Mouse (Mus musculus) CD4-positive helper T cell, adult 2 months (primary cell): Measurements from ENCODE around the gene Tomm40.
"Not testable (repeated sequence)": the region's sequence is repeated elsewhere in the genome, so short reads cannot be mapped to it uniquely, and the experiment has no call there.

ENCODE experiments used
- DNase-seq: peaks from one replicate; pipeline ENCODE4 v3.0.0-alpha.2; 2012; ENCODE audit warnings: low read depth, missing footprints, low spot score

Gene Tomm40

DNA sequence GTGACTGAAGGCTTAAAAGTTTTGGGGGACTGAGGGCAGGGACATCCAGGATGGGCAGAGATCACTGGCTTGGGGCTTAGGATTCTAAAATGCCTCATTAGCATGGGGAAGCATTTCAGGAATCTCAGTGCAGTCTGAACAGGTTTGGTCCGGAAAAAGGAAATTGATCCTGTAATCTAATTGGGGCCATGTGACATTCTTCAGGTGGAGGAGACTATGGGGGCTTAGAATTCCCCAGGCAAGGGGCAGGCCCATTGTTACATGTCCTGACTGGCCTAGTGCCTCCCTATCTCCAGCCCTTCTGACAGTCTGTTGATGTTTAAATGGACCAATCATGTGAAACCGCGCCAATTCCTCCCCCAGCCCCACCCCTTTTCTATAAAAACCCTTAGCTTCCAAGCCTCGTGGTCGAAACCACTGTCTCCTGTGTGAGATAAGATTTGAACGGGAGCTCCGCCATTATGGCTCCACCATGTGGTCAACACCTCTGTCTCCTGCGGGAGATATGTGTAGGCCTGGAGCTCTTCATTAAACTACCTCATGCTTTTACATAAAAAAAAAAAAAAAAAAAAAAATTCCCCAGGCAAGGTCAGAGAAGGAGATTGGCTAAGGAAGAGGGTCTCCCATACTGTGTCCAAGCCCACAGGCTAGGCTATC lies 28.2 kb downstream of the Tomm40 start:
- DNase-seq = not testable (repeated sequence)

DNA sequence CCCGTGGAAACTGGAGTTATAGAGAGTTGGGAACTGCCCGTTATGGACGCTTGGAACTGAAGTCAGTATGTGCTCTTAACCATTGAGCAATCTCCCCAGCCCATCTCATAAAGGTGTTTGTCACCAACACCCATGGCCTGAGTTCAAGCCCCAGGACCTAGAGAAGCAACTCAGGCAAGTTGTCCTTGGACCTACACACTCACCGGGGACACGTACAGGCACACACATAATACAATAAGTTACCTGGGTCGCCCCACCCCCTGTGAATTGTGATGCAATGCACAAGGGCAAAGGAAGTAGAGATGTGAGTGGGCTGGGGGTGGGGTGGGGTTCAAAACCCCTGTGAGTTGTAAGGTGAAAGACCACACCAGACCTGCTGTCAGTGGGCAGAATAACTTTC lies 28.7 kb downstream of the Tomm40 start:
- DNase-seq = no peak

DNA sequence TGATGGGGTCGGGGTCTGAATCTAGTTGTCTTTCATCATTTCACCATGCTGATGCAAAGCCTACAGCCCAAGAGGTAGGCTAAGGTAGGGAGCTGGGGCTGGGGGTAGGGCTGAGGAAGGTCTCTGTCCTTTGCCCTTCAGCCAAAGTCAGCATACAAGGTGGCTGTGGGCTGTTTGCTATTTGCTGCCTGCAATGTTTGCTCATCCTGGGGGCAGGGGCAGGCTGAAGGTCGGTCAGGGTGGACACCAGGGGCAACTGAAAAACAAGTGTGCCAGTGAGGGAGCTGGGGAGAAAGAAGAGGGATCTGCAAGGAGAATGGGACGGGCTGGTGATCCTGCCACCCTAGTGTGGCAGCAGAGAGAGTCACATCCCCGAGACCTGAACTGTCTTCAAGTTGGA lies 29.9 kb downstream of the Tomm40 start:
- DNase-seq = no peak

DNA sequence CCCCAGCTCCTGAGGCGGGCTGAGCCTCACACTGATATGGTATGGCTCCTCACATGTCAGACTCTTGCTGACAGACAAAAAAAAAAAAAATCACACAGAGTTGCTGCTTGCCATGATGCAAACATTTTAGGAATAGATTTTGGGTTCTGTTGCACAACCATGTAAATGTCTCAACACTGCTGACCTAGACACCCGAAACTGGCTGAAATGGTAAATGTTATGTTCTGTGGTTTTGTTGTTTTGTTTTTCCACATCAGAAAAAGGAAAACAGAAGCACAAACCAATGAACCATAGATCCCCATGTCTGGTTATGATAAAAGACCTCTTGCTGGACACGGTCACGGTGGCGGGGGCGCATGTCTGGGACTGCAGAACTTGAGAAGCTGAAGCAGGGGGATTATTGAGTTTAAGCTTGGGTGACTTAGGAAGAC lies 31.5 kb downstream of the Tomm40 start:
- DNase-seq = no peak

DNA sequence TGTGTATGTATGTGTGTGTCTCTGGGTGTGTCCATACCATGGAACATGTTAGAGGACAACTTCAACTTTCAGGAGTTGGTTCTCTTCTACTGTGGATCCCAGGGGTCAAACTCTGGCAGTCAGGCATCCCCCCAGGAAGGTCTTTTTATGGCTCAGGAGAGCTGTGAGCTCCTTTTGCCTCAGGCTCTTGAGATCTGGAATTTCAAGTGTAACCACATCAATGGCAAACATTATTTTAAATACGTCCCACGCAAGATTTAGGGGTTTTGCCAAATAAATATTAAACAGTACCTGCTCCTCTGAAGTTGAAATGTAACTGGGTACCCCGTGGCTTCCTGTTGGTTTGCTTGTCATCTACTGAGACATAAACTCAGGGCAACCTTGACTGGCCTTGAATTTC lies 32.3 kb downstream of the Tomm40 start:
- DNase-seq = no peak

DNA sequence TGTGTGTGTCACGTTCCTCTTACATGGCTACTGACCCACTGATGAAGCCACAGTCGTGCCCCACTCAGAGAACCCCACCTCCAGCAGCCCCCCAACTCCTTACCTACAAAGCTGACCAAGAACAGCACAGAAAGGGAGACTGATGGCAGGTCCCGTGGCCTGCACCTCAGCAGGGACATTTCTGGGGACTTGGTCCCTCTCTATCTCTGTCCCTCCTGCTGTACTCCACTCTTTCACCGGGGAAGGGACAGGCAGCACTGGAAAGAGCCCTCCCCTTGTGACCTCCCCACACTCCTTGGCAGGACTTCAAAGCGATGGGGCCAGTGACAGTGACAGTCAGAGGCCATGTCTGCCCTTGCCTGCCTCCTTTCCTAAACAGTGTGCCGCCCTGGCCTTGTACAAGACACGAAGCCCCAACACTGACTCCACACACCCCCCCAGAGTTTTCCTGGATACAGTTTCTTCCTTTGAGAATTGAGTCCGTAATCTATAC lies 34.0 kb downstream of the Tomm40 start, which contains the start of the genes Gm44805 and Apoc4:
TSS of gene Gm44805 (minus strand) at position 222 of the 493 bp plus-strand sequence.
TSS of gene Apoc4 (minus strand) at position 278 of the 493 bp plus-strand sequence.
- no peak for DNase-seq

DNA sequence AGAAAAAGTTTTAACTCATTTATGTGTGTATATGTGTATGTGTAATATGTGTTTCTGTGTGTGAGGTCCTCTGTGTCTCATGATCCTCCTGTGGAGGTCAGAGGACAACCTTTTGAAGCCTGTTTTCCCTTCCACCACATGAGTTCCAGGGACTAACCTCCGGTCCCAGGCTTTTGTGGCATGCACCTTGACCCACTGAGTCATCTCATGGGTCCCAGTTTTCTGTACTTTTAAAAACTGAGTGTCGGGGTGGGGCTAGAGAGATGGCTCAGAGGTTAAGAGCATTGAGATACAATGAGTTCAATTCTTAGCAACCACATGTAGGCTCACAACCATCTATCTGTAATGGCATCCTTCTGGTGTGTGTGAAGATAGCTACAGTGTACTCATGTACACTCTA lies 34.5 kb downstream of the Tomm40 start:
- DNase-seq = no peak

DNA sequence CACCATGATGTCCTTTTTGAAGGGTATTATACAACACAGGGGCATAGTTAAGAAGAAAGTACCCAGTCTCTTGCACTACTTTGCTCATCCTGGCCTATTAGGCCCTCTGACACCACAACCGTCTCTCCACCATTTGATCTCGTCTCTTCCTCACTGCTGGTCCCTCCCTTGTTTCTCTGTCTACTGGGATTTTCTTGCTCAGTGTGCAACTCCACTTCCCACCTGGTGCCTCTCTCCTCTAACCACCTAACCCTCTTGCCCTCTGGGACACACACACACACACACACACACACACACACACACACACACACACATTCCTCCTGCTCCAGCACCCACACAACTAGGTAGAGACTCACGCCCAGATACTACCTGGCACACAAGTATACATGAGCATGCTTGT lies 36.3 kb downstream of the Tomm40 start:
- DNase-seq = no peak

DNA sequence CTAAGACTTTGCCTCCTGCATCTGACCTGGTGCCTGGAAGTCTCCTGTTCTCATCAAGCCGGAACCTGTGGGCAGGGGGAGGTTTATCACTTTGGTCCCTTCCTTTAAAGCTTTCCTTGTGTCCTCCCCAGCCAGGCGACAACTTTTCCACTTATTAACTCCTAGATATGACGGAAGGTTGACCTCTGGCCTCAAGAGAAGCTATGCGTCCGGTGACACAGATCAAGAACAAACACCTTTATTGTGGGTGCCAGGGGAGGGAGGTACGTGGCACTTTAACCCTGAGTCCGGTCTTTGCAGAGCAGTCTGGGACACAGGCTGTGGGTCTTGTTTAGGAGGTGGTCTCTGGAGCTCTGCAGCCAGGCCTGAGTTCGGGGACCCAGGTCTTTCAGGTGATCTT lies 37.4 kb downstream of the Tomm40 start, which contains the start of gene Apoc2:
TSS of gene Apoc2 (minus strand) at position 70 of the 400 bp plus-strand sequence.
- no peak for DNase-seq

DNA sequence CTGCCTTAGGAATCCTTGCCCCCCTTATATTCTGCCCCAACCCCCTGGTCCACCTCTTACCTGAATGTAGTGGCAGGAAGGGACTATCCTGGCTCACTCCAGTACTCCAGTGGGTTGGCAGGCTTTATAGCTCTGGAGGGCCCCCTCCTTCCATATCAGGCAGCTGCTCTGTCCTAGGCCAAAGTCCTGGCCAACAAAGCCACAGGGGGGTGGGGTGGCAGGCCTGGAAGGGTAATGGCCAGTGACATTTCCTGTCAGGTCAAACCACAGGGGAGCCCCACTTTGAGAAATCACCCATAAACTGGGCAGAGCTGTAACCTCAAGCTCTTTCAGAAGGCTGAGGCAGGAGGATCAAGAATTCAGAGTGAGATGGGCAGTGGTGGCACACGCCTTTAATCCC lies 38.6 kb downstream of the Tomm40 start:
- DNase-seq = no peak

DNA sequence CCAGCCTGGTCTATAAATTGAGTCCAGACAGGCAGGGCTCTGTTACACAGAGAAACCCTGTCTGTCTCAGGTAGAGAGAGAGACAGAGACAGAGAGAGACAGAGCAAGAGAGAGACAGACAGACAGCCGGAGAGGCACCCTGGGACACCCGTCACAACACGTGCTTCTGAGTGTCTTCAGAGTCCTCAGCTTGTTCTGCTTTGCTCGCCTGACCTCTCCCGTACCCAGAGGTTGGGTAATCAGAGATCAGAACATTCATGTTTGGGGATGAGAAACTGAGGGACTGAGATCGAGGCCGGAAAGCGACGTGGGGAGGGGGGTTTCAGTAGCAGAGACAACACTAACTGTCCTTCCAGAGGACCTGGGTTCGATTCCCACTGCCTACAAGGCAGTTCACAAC lies 39.4 kb downstream of the Tomm40 start:
- no peak for DNase-seq

DNA sequence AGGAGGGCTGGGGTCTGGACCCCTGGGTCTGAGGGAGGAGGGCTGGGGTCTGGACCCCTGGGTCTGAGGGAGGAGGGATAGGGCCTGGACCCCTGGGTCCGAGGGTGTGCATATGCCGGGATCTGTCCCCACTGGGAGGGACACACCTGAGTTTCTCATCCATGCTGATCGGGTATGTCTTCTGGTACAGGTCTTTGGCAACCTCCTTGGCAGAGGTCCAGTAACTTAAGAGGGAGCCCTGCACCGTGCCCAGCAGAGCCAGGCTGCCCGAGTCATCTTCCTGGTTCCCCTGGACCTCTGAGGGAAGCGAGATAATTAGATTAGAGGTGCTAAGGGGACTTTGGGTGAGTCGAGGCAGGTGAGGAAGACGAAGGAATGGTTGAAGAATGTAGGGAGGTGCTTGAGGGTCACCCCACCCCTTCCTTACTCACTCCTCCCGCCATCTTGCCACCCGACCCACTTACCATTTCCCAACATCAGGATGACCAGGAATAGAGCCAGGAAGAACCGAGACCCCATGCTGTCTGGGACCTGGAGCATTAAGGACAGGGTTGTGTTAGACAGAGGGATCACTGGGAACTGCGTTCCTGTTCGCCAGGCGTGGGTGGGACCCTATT lies 42.0 kb downstream of the Tomm40 start:
- no peak for DNase-seq

DNA sequence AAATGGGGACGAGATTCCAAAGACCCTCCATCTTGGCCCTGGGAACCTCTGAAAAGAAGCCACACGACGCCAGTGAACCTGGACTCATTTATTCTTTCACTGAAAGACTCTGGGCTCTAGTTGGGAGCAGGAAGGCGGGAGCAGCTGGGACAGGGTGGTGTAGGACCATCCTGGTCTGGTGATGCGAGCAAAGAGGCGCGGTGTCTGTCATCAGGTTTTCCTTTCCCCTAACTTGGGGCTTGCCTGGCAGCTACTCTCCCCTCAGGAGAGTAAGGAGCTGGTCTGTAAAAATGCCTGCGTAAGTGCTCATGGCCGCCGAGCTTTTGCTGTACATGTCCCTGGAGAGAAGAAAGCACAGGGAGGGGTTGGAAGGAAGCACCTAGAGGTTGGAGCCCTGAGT lies 43.7 kb downstream of the Tomm40 start:
- DNase-seq = no peak

DNA sequence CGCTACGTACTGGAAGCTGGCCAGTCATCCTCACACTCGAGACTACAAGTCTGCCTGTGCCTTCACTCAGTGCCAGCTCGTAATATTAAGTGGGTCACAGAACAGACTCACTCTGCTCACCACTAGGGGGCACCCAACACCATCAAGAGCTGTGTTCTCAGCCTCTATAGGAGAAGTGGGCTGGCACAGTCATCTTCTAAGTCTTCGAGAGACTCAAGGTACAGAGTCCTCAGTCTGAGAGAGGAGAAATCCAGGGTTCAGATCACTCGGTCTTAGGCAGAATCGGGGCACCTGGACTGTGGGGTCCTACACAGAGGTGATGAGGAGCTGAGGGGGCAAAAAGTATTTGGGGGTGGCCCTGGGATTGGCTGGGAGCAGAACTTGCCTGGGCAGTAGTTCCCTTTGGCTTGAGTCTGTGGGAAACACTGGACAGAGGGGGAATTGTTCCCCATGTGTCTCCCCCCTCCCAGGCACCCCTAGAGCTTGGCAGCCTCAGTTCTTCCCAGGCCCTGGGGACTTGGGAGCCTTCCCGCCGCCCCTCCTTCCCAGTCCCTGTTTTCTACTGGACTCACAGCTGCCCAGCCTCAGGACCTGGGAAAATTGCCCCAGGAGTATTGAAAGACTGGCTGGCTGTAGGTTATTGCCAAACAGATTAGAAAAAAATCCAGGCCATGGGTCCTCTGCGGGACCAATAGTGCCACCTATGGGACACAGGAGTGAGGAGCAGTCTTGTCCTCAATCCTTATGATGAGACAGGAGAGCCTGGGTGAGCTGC lies 46.1 kb downstream of the Tomm40 start:
- DNase-seq = peak; percentile 88

DNA sequence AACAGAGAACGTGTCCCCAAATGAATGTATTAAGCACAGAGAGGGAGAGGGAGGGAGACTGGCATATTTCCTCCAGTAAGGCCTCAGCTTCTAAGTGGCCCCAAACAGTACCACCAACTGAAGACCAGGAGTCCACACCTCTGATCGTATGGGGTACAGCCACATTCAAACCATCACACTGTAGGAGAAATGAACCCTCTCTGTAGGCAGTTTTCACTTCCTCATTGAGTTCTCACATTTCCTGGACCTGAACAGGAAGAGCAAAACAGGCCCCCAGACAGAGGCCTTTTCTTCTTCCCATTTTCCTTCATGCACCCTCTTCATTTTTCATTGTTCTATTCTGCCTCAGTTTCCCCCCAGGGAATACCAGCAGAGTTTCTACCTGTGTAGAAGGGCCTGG lies 47.8 kb downstream of the Tomm40 start:
- no peak for DNase-seq

DNA sequence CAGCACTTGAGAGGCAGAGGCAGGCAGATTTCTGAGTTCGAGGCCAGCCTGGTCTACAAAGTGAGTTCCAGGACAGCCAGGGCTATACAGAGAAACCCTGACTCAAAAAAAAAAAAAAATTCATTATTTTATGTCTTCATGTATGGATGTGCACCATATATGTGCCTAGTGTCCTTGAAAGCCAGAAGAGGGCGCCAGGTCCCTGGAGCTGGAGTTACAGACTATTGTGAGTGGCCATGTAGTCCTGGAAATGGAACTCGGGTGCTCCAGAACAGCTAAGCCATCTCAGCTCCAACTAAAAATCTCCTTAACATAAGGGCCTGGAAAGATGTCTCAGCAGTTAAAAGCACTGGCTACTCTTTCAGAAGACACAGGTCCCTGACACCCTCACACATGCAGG lies 48.5 kb downstream of the Tomm40 start:
- DNase-seq = no peak

DNA sequence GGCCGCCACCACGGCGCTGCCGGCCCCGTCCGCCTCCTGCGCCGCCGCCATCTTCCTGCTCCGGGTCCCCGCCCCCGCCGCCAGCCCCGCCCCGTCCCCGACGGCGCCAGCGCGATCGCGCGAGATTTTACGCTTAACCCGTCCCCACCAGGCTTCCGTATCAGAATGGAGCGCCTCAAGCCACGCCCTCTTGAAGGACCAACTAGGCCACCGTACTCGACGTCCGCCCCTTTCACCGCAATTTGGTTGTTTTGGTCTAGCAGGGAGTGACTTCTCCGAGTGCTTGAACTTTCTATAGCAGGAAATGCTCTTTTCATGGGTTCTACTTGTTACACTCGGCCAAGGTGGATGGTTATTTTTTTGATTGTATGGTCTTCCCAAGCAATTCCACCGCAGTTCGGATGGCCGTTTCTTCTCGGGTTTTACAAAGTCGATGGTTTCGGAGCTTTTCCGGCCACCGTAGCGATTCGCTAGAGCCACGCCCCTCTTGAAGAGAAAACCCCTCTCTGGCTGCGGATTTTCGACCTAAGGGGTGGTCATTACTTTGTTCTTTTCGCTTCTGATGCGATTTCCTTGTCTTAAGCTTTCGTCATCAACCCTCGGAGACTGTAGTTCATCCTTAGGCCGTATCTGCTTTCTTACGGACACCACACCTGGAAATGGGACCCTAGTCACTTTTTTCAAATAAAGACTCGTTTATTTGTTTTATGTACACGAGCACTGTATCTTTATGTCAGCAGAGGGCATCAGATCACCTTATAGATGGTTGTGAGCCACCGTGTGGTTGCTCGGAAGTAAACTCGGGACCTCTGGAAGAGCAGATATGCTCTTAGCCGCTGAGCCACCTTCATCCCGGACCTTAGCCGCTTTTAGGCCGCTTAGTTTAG lies 50.0 kb downstream of the Tomm40 start, which contains the start of gene Clptm1:
TSS of gene Clptm1 (minus strand) at position 79 of the 887 bp plus-strand sequence.
- DNase-seq = peak; percentile 98

DNA sequence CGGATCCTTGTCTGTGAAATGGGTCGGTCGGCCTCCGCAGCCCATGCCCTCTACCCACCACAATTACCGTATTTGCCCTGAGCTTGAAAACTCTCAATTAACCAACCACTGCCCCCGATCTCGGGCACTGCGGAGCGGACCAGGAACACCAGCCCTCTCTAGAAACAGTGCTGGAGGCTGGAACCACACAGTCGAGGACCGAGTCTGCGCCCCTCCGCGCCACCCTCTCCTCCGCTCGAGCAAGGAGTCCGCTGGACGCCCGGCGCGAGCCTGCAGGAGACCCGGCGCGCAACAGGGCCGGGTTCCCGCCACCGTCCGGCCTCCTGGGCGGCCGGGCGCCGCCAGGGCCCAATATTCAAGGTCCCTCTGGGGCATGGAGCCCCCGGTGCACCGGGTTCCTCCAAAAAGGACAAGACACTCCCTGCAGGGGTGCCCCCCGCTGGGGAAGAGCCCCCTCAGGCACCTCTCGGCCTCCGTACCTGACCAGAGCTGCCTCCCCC lies 50.7 kb downstream of the Tomm40 start:
- no peak for DNase-seq

DNA sequence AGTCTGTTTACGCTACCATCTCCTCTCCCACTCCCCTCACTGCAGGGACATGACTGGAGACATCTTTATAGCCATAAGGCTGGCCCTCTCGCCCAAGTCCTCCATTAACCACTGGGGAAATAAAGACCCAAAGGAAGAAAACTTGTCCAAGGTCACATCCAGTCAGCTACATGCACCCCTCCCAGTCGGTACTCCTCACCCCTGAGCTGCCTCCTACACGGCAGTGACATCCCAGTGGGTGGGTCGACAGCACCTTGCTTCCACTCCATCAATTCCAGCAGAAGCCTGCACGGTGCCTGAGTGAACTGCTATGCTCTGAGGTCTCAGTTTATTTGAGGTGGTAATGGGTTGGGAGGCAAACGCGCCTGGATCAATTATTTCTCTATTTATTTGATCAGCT lies 51.3 kb downstream of the Tomm40 start:
- DNase-seq = peak; percentile 13

DNA sequence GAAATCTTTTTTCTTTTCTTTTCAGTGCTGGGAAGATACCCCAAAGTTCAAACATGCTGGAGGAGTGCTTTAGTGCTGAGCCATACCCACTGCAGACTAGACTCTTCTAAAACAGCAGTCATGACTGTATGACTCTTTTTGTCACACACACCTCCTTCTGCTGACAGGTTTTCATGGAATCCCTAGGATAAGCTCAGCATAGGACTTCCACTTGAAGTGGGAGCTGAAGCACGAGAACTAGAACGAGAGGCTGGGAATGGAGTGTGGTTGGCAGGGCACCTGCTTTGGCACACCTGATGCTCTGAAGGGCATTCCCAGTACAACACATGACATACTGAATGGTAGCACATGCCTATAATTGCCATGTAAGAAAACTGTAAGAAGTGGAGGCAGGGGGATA lies 62.6 kb downstream of the Tomm40 start:
- DNase-seq = no peak
